In genomic region chr19:36129213-36129612, GRCm38 (mm10) we compare ENCODE assay signal across 10 mouse cellular contexts. TPM values are rescaled to one million over a fixed set of nuclear protein-coding genes. Genes with fewer than 3 reads are reported as not detected.
DNase-seq lines count a peak whose midpoint lies in the region; ATAC-seq and TF ChIP-seq lines count a peak whose summit lies in the region.
"Had no signal": no experiment of that assay in that cellular context is flagged by ENCODE, and none has a peak within 500 bp of the region (broad histone marks: within the 10 kb centered on the region; RNA-seq: fewer than 3 reads in every experiment).

No protein-coding gene starts in this region.

- H3K4me3 ChIP-seq in MEL (ENCODE audit: control insufficient read depth in 1 of 2, insufficient read depth in 1 of 2, low read depth in 2 of 2, low read length in 2 of 2) = peak overlapping the region in 1 of 2 experiments; percentile 19; a peak in 2 of 4 replicates
- H3K4me3 ChIP-seq in heart, embryonic 16.5 days (ENCODE audit: low read length) = peak overlapping the region; percentile 42
- no peak overlapping the region for H3K4me3 ChIP-seq in liver, embryonic 14.5 days (ENCODE audit: insufficient read depth in 1 of 2, low read depth in 2 of 2, low read length in 2 of 2)
- no peak overlapping the region for H3K4me3 ChIP-seq in left cerebral cortex, adult 2 months
- H3K4me3 ChIP-seq: forebrain, embryonic 10.5 days had no signal

- H3K4me1 ChIP-seq in MEL (ENCODE audit: control insufficient read depth in 1 of 2, insufficient read depth in 2 of 2, low read length in 2 of 2) = peaks cover 0 to 4% of the 10 kb centered on the region in 2 experiments; a peak in 1 of 4 replicates
- H3K4me1 ChIP-seq in heart, embryonic 16.5 days (ENCODE audit: control insufficient read depth, insufficient read depth, low read length) = peaks cover 12% of the 10 kb centered on the region
- no peaks in the 10 kb centered on the region for H3K4me1 ChIP-seq in liver, embryonic 14.5 days (replicated peaks; ENCODE audit: control insufficient read depth in 2 of 2, insufficient read depth in 2 of 2, low read length in 1 of 2)

- H3K27ac ChIP-seq in MEL (ENCODE audit: control insufficient read depth, low read depth, low read length) = no peak overlapping the region
- H3K27ac ChIP-seq in heart, embryonic 16.5 days (ENCODE audit: low read length) = peak overlapping the region; percentile 92
- H3K27ac ChIP-seq in liver, embryonic 14.5 days = no peak overlapping the region
- no peak overlapping the region for H3K27ac ChIP-seq in left cerebral cortex, adult 2 months
- H3K27ac ChIP-seq: forebrain, embryonic 10.5 days had no signal

- no peak for TF ChIP-seq CTCF in MEL (IDR thresholded peaks at IDR 0.05 in 2 of 3, conservative IDR thresholded peaks at IDR 0.05 in 1 of 3; ENCODE audit: control insufficient read depth in 1 of 3, insufficient read depth in 1 of 3, low read depth in 2 of 3, low read length in 3 of 3, poor library complexity in 1 of 3, severe bottlenecking in 1 of 3)
- TF ChIP-seq CTCF in liver, embryonic 14.5 days (IDR thresholded peaks at IDR 0.05; ENCODE audit: low read depth) = no peak
- no peak for TF ChIP-seq CTCF in left cerebral cortex, adult 2 months (IDR thresholded peaks at IDR 0.05)

- H3K4me2 ChIP-seq in heart, embryonic 16.5 days (ENCODE audit: low read depth, low read length) = peak overlapping the region; percentile 64
- H3K4me2 ChIP-seq in liver, embryonic 14.5 days (ENCODE audit: low read depth) = peak overlapping the region; percentile 26

- no peaks in the 10 kb centered on the region; a peak in 1 of 4 replicates for H3K27me3 ChIP-seq in MEL (ENCODE audit: control insufficient read depth in 1 of 2, insufficient read depth in 2 of 2, low read length in 2 of 2)
- H3K27me3 ChIP-seq in heart, embryonic 16.5 days (ENCODE audit: control insufficient read depth, insufficient read depth, low read length) = no peaks in the 10 kb centered on the region
- no peaks in the 10 kb centered on the region for H3K27me3 ChIP-seq in liver, embryonic 14.5 days (ENCODE audit: control insufficient read depth, insufficient read depth, low read length)

- TF ChIP-seq EP300 in MEL (IDR thresholded peaks at IDR 0.05; ENCODE audit: low read depth in 1 of 2, low read length in 2 of 2) = no peak
- TF ChIP-seq EP300 in liver, embryonic 14.5 days (IDR thresholded peaks at IDR 0.05; ENCODE audit: low read depth) = no peak

- H3K36me3 ChIP-seq in MEL (ENCODE audit: control insufficient read depth in 1 of 2, insufficient read depth in 2 of 2, low read length in 2 of 2) = peaks cover 0 to 3% of the 10 kb centered on the region in 2 experiments; a peak in 2 of 4 replicates
- H3K36me3 ChIP-seq in heart, embryonic 16.5 days (ENCODE audit: control insufficient read depth, insufficient read depth) = no peaks in the 10 kb centered on the region
- no peaks in the 10 kb centered on the region for H3K36me3 ChIP-seq in liver, embryonic 14.5 days (replicated peaks; ENCODE audit: control insufficient read depth, insufficient read depth, low read depth)
- H3K36me3 ChIP-seq: forebrain, embryonic 10.5 days had no signal

- 0 out of 2 replicates have a peak overlapping the region, but pooled peaks have one; percentile 14 for H3K9ac ChIP-seq in MEL (ENCODE audit: control insufficient read depth, low read depth, low read length, poor library complexity, severe bottlenecking)
- H3K9ac ChIP-seq in heart, embryonic 16.5 days (ENCODE audit: low read length) = peak overlapping the region; percentile 66
- H3K9ac ChIP-seq in liver, embryonic 14.5 days (replicated peaks) = no peak overlapping the region

- 5% methylated on average over 9 of the region's 9 CpGs for WGBS in heart, embryonic 16.5 days
- 13% methylated on average over 9 of the region's 9 CpGs for WGBS in liver, embryonic 14.5 days (ENCODE audit: insufficient replicate concordance)

- intact Hi-C loops in left cerebral cortex, adult 2 months (cut with DNase I) = no loop called here

- TF ChIP-seq POLR2A in MEL (IDR thresholded peaks at IDR 0.05; ENCODE audit: control insufficient read depth in 1 of 2, insufficient read depth in 1 of 2, low read depth in 1 of 2, low read length in 2 of 2, poor library complexity in 1 of 2) = no peak

- H3K79me2 ChIP-seq in MEL (ENCODE audit: control insufficient read depth, insufficient read depth, low read length, poor library complexity) = no peaks in the 10 kb centered on the region

- no peak for TF ChIP-seq RAD21 in MEL (IDR thresholded peaks at IDR 0.05; ENCODE audit: low read depth, low read length)

- DNase-seq in 3134 (ENCODE audit: extremely low read depth, insufficient read length, low spot score) = peak; percentile 90
- DNase-seq in MEL (ENCODE audit: low read depth, low spot score) = no peak
- no peak for DNase-seq in liver, embryonic 14.5 days (ENCODE audit: low read depth in 3 of 3, low spot score in 3 of 3)
- DNase-seq in left cerebral cortex, adult 2 months (ENCODE audit: extremely low spot score in 1 of 2, low spot score in 2 of 2) = no peak
- no peak for DNase-seq in cerebellum, adult 9-11 months
- DNase-seq in spleen, postnatal 36 days (ENCODE audit: low spot score in 2 of 2) = no peak

- no peaks in the 10 kb centered on the region for H3K9me3 ChIP-seq in MEL (replicated peaks; ENCODE audit: insufficient read depth, low read length)
- peaks cover 8% of the 10 kb centered on the region for H3K9me3 ChIP-seq in heart, embryonic 16.5 days (replicated peaks; ENCODE audit: control insufficient read depth, low read length)
- no peaks in the 10 kb centered on the region for H3K9me3 ChIP-seq in liver, embryonic 14.5 days (ENCODE audit: control insufficient read depth, low read length)
- H3K9me3 ChIP-seq: forebrain, embryonic 10.5 days had no signal

- ATAC-seq in heart, embryonic 16.5 days (replicated peaks; ENCODE audit: extremely low read depth, insufficient read depth, low FRiP score) = peak; percentile 24
- no peak for ATAC-seq in liver, embryonic 14.5 days (ENCODE audit: insufficient read depth)

TF ChIP-seq in MEL, 35 proteins besides CTCF, POLR2A, EP300 and RAD21:
- no peak for TF ChIP-seq JUND (IDR thresholded peaks at IDR 0.05; ENCODE audit: low read depth, low read length)
- no peak for TF ChIP-seq ZNF384 (IDR thresholded peaks at IDR 0.05; ENCODE audit: low read depth, low read length)
- TF ChIP-seq USF2 (IDR thresholded peaks at IDR 0.05; ENCODE audit: borderline replicate concordance in 1 of 2, insufficient read depth in 1 of 2, low read depth in 1 of 2, low read length in 2 of 2) = no peak
- no peak for TF ChIP-seq SIN3A (IDR thresholded peaks at IDR 0.05; ENCODE audit: low read length)
- TF ChIP-seq ELF1 (IDR thresholded peaks at IDR 0.05; ENCODE audit: low read depth, low read length) = no peak
- no peak for TF ChIP-seq HCFC1 (IDR thresholded peaks at IDR 0.05; ENCODE audit: low read depth, low read length)
- TF ChIP-seq MAFK (IDR thresholded peaks at IDR 0.05; ENCODE audit: borderline replicate concordance, low read depth, low read length) = no peak
- TF ChIP-seq MYC (IDR thresholded peaks at IDR 0.05; ENCODE audit: low read depth, low read length) = no peak
- no peak for TF ChIP-seq MXI1 (IDR thresholded peaks at IDR 0.05; ENCODE audit: low read depth, low read length)
- TF ChIP-seq ZMIZ1 (IDR thresholded peaks at IDR 0.05; ENCODE audit: low read depth, low read length) = no peak
- no peak for TF ChIP-seq TBP (IDR thresholded peaks at IDR 0.05; ENCODE audit: low read depth, low read length)
- no peak for TF ChIP-seq ZKSCAN1 (IDR thresholded peaks at IDR 0.05; ENCODE audit: low read depth, low read length)
- TF ChIP-seq ZC3H11A (IDR thresholded peaks at IDR 0.05; ENCODE audit: low read depth, low read length) = no peak

RNA-seq across cellular contexts. Expression of gene Ankrd1, which starts 9.3 kb away (rescaled TPM):
- not detected in 2 replicates for total RNA-seq in MEL (2012; rRNA removed)
- not detected for polyA plus RNA-seq in MEL (2012; ENCODE audit: insufficient read depth in 1 of 2, insufficient read length in 2 of 2, low read depth in 1 of 2, low replicate concordance in 2 of 2, missing spikeins in 1 of 2)
- polyA plus RNA-seq in heart, embryonic 16.5 days (2015; fragmentation: Nextera tagmentation; extraction: Ambion mirVana) = 427 and 514 TPM in 2 replicates
- polyA plus RNA-seq in liver, embryonic 14.5 days (2012; rRNA removed) = 0.08 and 0.10 TPM in 2 replicates
- 0.06 TPM in 1 of 2 replicates, not detected in the other for polyA plus RNA-seq in liver, embryonic 14.5 days (2014; fragmentation: Nextera tagmentation; extraction: Ambion mirVana)
- not detected for total RNA-seq in left cerebral cortex, adult 2 months (2021)
- total RNA-seq: adrenal gland, adult 18-20 months had no signal
- polyA plus RNA-seq: forebrain, embryonic 10.5 days; neural tube, embryonic 14.5 days had no signal

RNA-seq across cellular contexts. Expression of gene Rpp30, which starts 45.7 kb away (rescaled TPM):
- 52.0 and 55.4 TPM in 2 replicates for total RNA-seq in MEL (2012; rRNA removed)
- polyA plus RNA-seq in MEL (2012; ENCODE audit: insufficient read depth in 1 of 2, insufficient read length in 2 of 2, low read depth in 1 of 2, low replicate concordance in 2 of 2, missing spikeins in 1 of 2) = 10 to 100 TPM in 1 of 2 experiments, not detected in 1; 81.3 TPM
- polyA plus RNA-seq in heart, embryonic 16.5 days (2015; fragmentation: Nextera tagmentation; extraction: Ambion mirVana) = 45.2 and 48.1 TPM in 2 replicates
- 8.9 and 16.2 TPM in 2 replicates for polyA plus RNA-seq in liver, embryonic 14.5 days (2012; rRNA removed)
- 46.0 and 49.7 TPM in 2 replicates for polyA plus RNA-seq in liver, embryonic 14.5 days (2014; fragmentation: Nextera tagmentation; extraction: Ambion mirVana)
- total RNA-seq in left cerebral cortex, adult 2 months (2021) = 10 to 100 TPM; 15.2 to 16.9 TPM

Comparison
In these comparisons a context has a peak if more than half of its experiments do, and no peak if none do; other contexts are left out.
1. RNA of gene Ankrd1, which starts 9.3 kb away (polyA plus RNA-seq): 427 to 514 TPM in heart, embryonic 16.5 days; 0.06 to 0.10 TPM in liver, embryonic 14.5 days and not detected in MEL; every median in the first group is over 100 times any median in the second.